Mouse (Mus musculus): ENCODE results near the gene Bcorl1. TPM values are rescaled to one million over a fixed set of nuclear protein-coding genes. Genes with fewer than 3 reads are reported as not detected.

The Bcorl1 gene
- polyA plus RNA-seq, 1 experiment = 3.1 TPM

DNA sequence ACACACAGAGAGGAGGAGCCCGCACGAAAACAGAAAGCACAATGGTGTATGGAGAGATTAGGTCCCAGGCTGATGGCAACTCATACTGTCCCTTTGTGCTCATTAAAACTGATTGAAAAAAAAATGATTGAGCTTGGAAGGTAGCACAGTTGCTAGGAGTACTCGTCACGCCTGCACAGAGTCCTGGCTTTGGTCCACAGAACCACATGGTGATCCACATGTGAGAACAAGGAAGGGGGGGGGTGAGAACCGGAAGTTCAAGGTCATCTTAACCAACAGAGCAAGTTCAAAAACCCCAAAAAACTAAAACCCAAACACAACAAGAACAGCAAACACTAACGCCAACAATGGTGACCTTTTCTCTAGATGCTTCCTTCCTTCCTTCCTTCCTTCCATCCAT lies 71.5 kb downstream of the Bcorl1 start:
- H3K27me3 ChIP-seq (ENCODE audit: control insufficient read depth, insufficient read depth, low read length) = no peaks in the 10 kb centered on the region
- no peak for TF ChIP-seq CTCF (IDR thresholded peaks at IDR 0.05; ENCODE audit: extremely low read depth, insufficient read depth, insufficient read length, insufficient replicate concordance)
- TF ChIP-seq POLR2A (IDR thresholded peaks at IDR 0.05; ENCODE audit: low read depth, low read length) = no peak
- no peak overlapping the region for H3K4me3 ChIP-seq (ENCODE audit: extremely low read depth, insufficient read depth, insufficient read length)
- 71% methylated on average over 6 of the region's 6 CpGs for WGBS
- H3K27ac ChIP-seq (ENCODE audit: insufficient read depth, low read length) = no peak overlapping the region
- H3K4me1 ChIP-seq (ENCODE audit: control insufficient read depth, insufficient read depth, insufficient read length) = peaks cover 2% of the 10 kb centered on the region; the same call in 1 of the 2 replicates
- DNase-seq (ENCODE audit: low read depth in 1 of 2, low spot score in 2 of 2) = no peak
- peaks cover 21% of the 10 kb centered on the region for H3K36me3 ChIP-seq (ENCODE audit: control insufficient read depth, insufficient read depth, low read length)

DNA sequence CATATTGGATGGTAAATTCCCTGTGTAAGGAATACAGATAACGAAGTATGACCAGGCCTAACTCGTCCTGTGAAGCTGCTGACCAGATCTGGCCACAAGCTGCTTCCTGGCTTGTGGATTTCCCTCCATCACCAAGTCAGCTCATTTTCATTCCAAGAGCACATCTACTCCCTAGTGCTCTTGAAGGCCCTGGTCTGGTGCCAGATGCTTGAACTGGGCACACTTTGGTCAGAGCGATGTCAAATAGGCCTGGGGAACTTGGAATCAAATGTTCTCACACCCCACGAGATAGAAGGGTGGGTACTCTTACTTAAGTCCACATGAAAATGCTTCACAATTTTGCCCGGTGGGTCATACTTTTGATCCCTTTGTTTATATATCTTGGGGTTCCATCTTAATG lies 73.1 kb downstream of the Bcorl1 start:
- no peak overlapping the region for H3K27ac ChIP-seq (ENCODE audit: insufficient read depth, low read length)
- H3K27me3 ChIP-seq (ENCODE audit: control insufficient read depth, insufficient read depth, low read length) = no peaks in the 10 kb centered on the region
- 91% methylated on average over 5 of the region's 5 CpGs for WGBS
- TF ChIP-seq POLR2A (IDR thresholded peaks at IDR 0.05; ENCODE audit: low read depth, low read length) = no peak
- TF ChIP-seq CTCF (IDR thresholded peaks at IDR 0.05; ENCODE audit: extremely low read depth, insufficient read depth, insufficient read length, insufficient replicate concordance) = no peak
- peaks cover 2% of the 10 kb centered on the region; the same call in 1 of the 2 replicates for H3K4me1 ChIP-seq (ENCODE audit: control insufficient read depth, insufficient read depth, insufficient read length)
- DNase-seq (ENCODE audit: low read depth in 1 of 2, low spot score in 2 of 2) = no peak
- H3K36me3 ChIP-seq (ENCODE audit: control insufficient read depth, insufficient read depth, low read length) = peaks cover 32% of the 10 kb centered on the region
- no peak overlapping the region for H3K4me3 ChIP-seq (ENCODE audit: extremely low read depth, insufficient read depth, insufficient read length)

DNA sequence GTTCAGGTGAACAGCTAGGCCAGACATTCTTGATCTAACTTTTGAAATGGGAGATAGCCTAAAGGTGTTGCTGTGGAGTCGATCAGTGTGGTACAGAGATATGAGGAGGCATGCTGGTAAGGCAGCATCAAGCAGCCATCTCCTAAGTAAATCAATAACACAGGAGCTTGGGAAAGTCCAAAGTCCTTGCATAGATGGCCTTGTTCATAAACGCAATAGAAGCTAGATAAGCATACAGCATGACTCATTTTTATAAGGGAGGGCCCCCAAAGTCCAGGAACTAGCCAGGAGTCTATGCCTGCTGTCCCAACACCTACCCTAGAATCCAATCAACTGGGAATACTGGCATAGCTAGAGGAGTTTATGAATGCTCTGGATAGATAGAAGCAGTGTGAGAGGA lies 77.3 kb downstream of the Bcorl1 start:
- Histone ChIP-seq H3K27ac (ENCODE audit: insufficient read depth, low read length) (no peak overlapping the region), H3K4me3 (ENCODE audit: extremely low read depth, insufficient read depth, insufficient read length) (no peak overlapping the region), H3K4me1 (ENCODE audit: control insufficient read depth, insufficient read depth, insufficient read length) (no peaks in the 10 kb centered on the region), H3K27me3 (ENCODE audit: control insufficient read depth, insufficient read depth, low read length) (no peaks in the 10 kb centered on the region), H3K36me3 (ENCODE audit: control insufficient read depth, insufficient read depth, low read length) (peaks cover 32% of the 10 kb centered on the region)
- TF ChIP-seq POLR2A (IDR thresholded peaks at IDR 0.05; ENCODE audit: low read depth, low read length) (no peak), CTCF (IDR thresholded peaks at IDR 0.05; ENCODE audit: extremely low read depth, insufficient read depth, insufficient read length, insufficient replicate concordance) (no peak)
- 83% methylated on average over 2 of the region's 2 CpGs for WGBS
- no peak for DNase-seq (ENCODE audit: low read depth in 1 of 2, low spot score in 2 of 2)

DNA sequence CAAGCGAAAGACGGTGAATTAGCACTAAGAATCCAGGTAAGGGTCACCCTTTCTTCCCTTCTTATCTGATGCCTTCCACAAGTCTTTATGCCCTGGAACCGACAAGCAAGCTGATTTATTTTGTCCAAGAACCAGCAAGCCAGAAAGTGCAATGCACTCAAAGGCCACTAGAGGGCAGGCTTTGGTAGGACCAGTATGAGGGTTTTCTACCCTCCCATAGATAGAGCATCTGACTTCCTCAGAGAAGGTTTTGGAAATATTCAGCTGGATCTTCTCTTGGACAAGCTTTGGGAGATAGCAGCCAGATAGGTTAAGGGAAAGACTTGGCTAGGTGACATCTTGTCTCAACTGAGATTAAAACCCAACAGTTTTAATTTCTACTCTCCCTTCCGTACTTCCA lies 81.8 kb downstream of the Bcorl1 start:
- Histone ChIP-seq H3K36me3 (ENCODE audit: control insufficient read depth, insufficient read depth, low read length) (peaks cover 7% of the 10 kb centered on the region), H3K4me3 (ENCODE audit: extremely low read depth, insufficient read depth, insufficient read length) (no peak overlapping the region), H3K27me3 (ENCODE audit: control insufficient read depth, insufficient read depth, low read length) (no peaks in the 10 kb centered on the region), H3K27ac (ENCODE audit: insufficient read depth, low read length) (no peak overlapping the region), H3K4me1 (ENCODE audit: control insufficient read depth, insufficient read depth, insufficient read length) (peaks cover 20% of the 10 kb centered on the region)
- WGBS = 41% methylated on average over 4 of the region's 4 CpGs
- peak; percentile 49 to 66 for DNase-seq (ENCODE audit: low read depth in 1 of 2, low spot score in 2 of 2)
- TF ChIP-seq POLR2A (IDR thresholded peaks at IDR 0.05; ENCODE audit: low read depth, low read length) (no peak), CTCF (IDR thresholded peaks at IDR 0.05; ENCODE audit: extremely low read depth, insufficient read depth, insufficient read length, insufficient replicate concordance) (peak; percentile 65; the same call in 1 of the 2 replicates)

DNA sequence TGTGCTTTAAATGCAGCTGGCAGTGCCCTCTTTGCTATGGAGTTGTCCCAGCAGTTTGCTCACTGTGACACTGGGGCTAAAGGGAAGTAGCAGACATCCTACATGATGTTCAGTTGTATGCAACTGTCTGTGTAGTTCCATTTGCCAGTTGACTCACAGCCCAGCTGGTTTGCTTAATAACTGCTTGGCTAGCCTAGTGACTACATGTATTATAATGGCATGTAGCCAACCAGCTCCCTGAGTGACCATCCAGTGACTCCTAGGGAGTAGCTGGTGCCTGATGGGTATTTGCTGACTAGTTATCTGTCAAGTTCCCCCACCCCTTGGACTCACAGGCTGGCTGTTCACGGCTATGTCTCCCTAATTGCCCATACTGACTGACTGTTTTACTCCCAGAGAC lies 82.5 kb downstream of the Bcorl1 start:
- no peak for TF ChIP-seq POLR2A (IDR thresholded peaks at IDR 0.05; ENCODE audit: low read depth, low read length)
- no peak for TF ChIP-seq CTCF (IDR thresholded peaks at IDR 0.05; ENCODE audit: extremely low read depth, insufficient read depth, insufficient read length, insufficient replicate concordance)
- DNase-seq (ENCODE audit: low read depth in 1 of 2, low spot score in 2 of 2) = no peak
- H3K4me1 ChIP-seq (ENCODE audit: control insufficient read depth, insufficient read depth, insufficient read length) = peaks cover 22% of the 10 kb centered on the region
- peaks cover 5% of the 10 kb centered on the region for H3K36me3 ChIP-seq (ENCODE audit: control insufficient read depth, insufficient read depth, low read length)
- no peak overlapping the region for H3K4me3 ChIP-seq (ENCODE audit: extremely low read depth, insufficient read depth, insufficient read length)
- peak overlapping the region; percentile 75; the same call in 1 of the 2 replicates for H3K27ac ChIP-seq (ENCODE audit: insufficient read depth, low read length)
- 68% methylated on average over 1 of the region's 1 CpGs for WGBS
- H3K27me3 ChIP-seq (ENCODE audit: control insufficient read depth, insufficient read depth, low read length) = no peaks in the 10 kb centered on the region

DNA sequence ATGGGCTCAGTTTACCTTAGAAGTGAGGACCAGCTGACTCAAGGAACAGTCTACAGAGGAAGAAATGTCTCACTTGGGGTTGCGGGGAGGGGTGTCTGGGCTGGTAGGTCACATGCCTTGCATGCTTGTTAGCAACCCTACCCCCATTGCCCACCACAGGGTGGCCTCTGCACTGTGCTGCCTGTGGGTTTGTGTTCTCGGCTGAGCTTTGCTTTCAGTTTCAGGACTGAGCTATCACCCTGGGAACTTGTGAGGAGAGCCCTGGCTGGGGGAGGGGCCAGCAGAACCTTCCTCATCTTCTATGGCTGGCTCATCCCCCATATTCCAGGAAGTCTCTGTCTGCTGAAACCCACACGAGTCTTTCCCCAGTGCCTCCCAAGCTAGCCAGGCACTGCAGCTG lies 83.4 kb downstream of the Bcorl1 start:
- peak overlapping the region; percentile 75 for H3K27ac ChIP-seq (ENCODE audit: insufficient read depth, low read length)
- peak; percentile 52 to 66 for DNase-seq (ENCODE audit: low read depth in 1 of 2, low spot score in 2 of 2)
- TF ChIP-seq CTCF (IDR thresholded peaks at IDR 0.05; ENCODE audit: extremely low read depth, insufficient read depth, insufficient read length, insufficient replicate concordance) = 0 out of 2 replicates have a peak, but pooled peaks have one; percentile 21
- TF ChIP-seq POLR2A (IDR thresholded peaks at IDR 0.05; ENCODE audit: low read depth, low read length) = no peak
- no peaks in the 10 kb centered on the region for H3K27me3 ChIP-seq (ENCODE audit: control insufficient read depth, insufficient read depth, low read length)
- peaks cover 22% of the 10 kb centered on the region for H3K4me1 ChIP-seq (ENCODE audit: control insufficient read depth, insufficient read depth, insufficient read length)
- peak overlapping the region; percentile 29; the same call in 1 of the 2 replicates for H3K4me3 ChIP-seq (ENCODE audit: extremely low read depth, insufficient read depth, insufficient read length)
- H3K36me3 ChIP-seq (ENCODE audit: control insufficient read depth, insufficient read depth, low read length) = no peaks in the 10 kb centered on the region; the same call in 1 of the 2 replicates
- WGBS = 36% methylated on average over 3 of the region's 3 CpGs

DNA sequence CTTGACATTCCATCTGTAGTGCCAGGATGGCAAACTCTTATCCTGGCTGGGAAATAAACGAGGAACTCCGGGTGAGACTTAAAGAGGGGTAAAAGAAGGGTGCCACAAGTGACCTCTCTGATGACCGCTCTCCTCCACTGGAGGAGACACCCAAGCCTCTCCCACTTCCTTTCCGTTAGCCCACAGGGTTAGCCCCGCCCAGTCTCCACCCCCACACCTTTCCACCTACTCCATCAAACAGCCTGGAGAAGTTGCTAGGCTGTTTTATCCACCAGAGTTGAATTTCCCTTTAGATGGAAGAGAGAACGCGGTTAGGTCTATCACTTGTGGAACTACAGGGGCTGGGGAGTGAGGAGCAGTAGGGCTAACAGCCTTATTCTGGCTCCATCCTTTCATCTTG lies 84.1 kb downstream of the Bcorl1 start:
- Histone ChIP-seq H3K4me3 (ENCODE audit: extremely low read depth, insufficient read depth, insufficient read length) (peak overlapping the region; percentile 29; the same call in 1 of the 2 replicates), H3K27ac (ENCODE audit: insufficient read depth, low read length) (peak overlapping the region; percentile 75), H3K36me3 (ENCODE audit: control insufficient read depth, insufficient read depth, low read length) (no peaks in the 10 kb centered on the region; the same call in 1 of the 2 replicates), H3K27me3 (ENCODE audit: control insufficient read depth, insufficient read depth, low read length) (no peaks in the 10 kb centered on the region), H3K4me1 (ENCODE audit: control insufficient read depth, insufficient read depth, insufficient read length) (peaks cover 23% of the 10 kb centered on the region)
- WGBS = 26% methylated on average over 7 of the region's 7 CpGs
- TF ChIP-seq POLR2A (IDR thresholded peaks at IDR 0.05; ENCODE audit: low read depth, low read length) (no peak), CTCF (IDR thresholded peaks at IDR 0.05; ENCODE audit: extremely low read depth, insufficient read depth, insufficient read length, insufficient replicate concordance) (no peak)
- DNase-seq (ENCODE audit: low read depth in 1 of 2, low spot score in 2 of 2) = peak in 1 of 2 experiments; percentile 56
